Mouse (Mus musculus): ENCODE measurements around the gene Ica1. TPM values are rescaled to one million over a fixed set of nuclear protein-coding genes. Genes with fewer than 3 reads are reported as not detected.

Ica1 gene
- polyA plus RNA-seq, 1 experiment from 2014 or later: 8.8 TPM

GRCm38 (mm10) chr6:8711246-8711645 lies 67.0 kb downstream of the Ica1 start:
- H3K4me2 ChIP-seq: no peak overlapping the region
- H3K27me3 ChIP-seq (replicated peaks): no peaks in the 10 kb centered on the region
- ATAC-seq: no peak
- WGBS (ENCODE audit: insufficient replicate concordance): 75% methylated on average over 5 of the region's 5 CpGs
- H3K9me3 ChIP-seq (replicated peaks): no peaks in the 10 kb centered on the region
- no peak overlapping the region for H3K27ac ChIP-seq
- H3K36me3 ChIP-seq: no peaks in the 10 kb centered on the region
- no peak overlapping the region for H3K9ac ChIP-seq
- no peak overlapping the region for H3K4me3 ChIP-seq
- H3K4me1 ChIP-seq: no peaks in the 10 kb centered on the region

DNA sequence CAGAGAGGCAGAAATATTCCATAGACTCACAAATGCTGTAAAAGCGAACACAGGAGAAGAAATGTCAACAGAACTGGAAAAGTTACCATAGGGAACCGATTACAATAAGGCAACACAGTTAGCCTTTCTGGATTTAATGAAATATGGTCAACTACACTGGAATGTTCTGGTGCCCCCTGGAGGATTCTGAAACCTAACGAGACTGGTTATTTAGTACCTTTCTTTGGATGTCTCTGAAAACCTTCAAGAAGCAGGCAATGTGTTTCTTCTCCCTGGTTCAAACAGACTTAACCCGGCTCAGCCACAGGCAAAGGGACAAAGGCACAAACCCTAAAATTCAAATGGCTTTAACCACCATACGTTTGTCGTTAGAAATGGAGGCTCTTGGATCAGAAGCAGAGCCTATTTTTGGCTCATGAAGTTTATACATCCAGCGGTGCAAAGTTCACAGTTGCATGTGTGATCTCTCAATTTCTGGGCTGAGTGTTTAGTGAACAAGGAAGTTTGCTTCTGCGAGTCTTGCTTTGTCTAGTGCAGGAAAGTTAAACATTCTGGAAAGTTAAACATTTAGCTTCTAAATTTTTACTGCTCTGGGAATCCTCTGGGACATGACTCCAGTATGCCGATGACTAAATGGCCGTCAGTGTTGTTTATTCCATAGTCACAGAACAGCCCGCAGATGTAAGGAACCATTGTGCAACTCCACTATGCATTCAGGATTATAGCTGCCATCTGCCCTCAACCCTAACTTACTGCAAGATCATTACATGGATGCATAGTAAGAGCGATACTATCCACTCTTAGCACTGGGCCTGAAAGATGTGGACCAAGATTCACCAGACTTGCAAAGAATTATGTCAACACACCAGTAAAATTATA lies 83.4 kb downstream of the Ica1 start:
- H3K4me3 ChIP-seq: no peak overlapping the region
- H3K9ac ChIP-seq: no peak overlapping the region
- H3K9me3 ChIP-seq (replicated peaks): no peaks in the 10 kb centered on the region
- WGBS (ENCODE audit: insufficient replicate concordance): 73% methylated on average over 12 of the region's 12 CpGs
- no peaks in the 10 kb centered on the region for H3K4me1 ChIP-seq
- no peaks in the 10 kb centered on the region for H3K36me3 ChIP-seq
- ATAC-seq: no peak
- H3K27me3 ChIP-seq (replicated peaks): no peaks in the 10 kb centered on the region
- H3K27ac ChIP-seq: no peak overlapping the region
- no peak overlapping the region for H3K4me2 ChIP-seq

GRCm38 (mm10) chr6:8693926-8694635 lies 84.2 kb downstream of the Ica1 start:
- WGBS (ENCODE audit: insufficient replicate concordance): 65% methylated on average over 10 of the region's 10 CpGs
- no peaks in the 10 kb centered on the region for H3K9me3 ChIP-seq (replicated peaks)
- H3K36me3 ChIP-seq: no peaks in the 10 kb centered on the region
- ATAC-seq: no peak
- no peak overlapping the region for H3K9ac ChIP-seq
- no peaks in the 10 kb centered on the region for H3K4me1 ChIP-seq
- H3K4me2 ChIP-seq: no peak overlapping the region
- H3K27me3 ChIP-seq (replicated peaks): no peaks in the 10 kb centered on the region
- H3K4me3 ChIP-seq: no peak overlapping the region
- no peak overlapping the region for H3K27ac ChIP-seq

DNA sequence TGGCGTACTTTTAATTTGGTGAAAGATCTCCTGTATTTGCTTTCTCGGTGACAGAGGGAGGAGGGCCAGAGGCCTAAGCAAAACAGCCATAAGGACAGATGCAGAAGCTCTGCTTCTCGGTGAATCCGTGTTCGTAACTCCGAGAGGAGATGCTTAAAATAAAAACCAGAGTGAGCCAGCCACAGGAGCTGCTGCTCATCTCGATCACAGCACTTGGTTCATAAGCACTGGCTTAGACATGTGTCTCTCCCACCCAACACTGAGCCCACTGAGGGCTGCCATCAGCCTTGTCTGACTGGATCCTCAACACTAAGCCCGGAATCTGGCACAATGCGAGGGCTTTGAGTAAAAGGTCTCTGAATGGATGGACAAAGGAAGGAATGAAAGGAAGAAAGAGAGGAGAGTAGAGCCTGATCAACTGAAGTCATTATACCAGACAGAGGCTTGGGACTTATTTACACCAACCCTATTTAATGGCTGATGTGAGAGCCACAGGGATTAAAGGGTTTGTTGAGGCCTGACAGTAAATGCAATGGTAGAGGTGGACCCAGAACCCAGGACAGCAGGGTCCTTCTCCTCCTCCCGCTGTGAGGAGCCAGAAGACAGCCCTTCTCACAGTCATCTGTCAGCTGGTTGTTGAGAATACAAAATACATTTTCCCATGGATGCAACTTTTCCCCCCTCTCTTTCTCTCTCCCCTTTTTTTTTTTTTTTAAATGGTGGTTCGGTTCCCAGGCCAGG lies 85.0 kb downstream of the Ica1 start:
- 71% methylated on average over 11 of the region's 11 CpGs for WGBS (ENCODE audit: insufficient replicate concordance)

DNA sequence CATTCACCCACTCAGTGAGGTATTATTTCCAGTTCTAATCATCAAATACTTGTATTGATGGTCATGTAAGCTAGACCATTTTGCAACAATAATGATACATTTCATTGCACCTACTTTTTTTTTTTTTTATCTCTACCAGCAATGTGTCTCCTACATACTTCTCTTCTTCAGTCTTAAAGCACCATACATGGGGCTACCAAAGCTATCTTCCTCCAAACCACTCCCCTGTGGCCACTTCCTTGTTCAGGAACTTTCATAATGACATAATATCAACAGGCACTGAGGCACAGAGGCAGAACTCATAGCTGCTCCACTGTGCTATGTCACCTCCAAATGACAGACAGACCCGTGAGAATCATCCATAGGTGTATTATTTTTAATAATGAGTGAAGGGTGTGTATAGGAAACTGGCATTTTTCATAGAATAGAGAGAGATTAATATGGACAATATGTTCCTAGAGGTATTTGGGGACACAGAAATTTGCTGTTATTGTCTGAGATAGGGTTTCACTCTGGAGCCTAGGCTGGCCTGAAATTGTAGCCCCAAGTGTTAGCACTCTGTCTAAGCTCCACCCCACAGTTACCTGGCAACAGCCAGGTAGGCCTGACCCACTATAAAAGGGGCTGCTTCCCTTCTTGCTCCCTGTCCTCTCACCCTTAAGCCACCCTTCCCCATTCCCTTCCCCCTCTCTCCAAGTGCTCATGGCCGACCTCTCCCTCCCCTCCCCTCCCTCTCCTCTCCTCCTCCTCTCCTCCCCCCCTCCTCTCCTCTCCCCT lies 86.9 kb downstream of the Ica1 start:
- no peak overlapping the region for H3K9ac ChIP-seq
- H3K4me1 ChIP-seq: no peaks in the 10 kb centered on the region
- H3K27me3 ChIP-seq (replicated peaks): no peaks in the 10 kb centered on the region
- H3K4me3 ChIP-seq: no peak overlapping the region
- no peaks in the 10 kb centered on the region for H3K36me3 ChIP-seq
- WGBS (ENCODE audit: insufficient replicate concordance): 44% methylated on average over 2 of the region's 2 CpGs
- H3K9me3 ChIP-seq (replicated peaks): no peaks in the 10 kb centered on the region
- no peak overlapping the region for H3K4me2 ChIP-seq
- no peak overlapping the region for H3K27ac ChIP-seq
- ATAC-seq: no peak

More for the DNA sequence above, 85.0 kb downstream of the Ica1 start:
- Histone ChIP-seq H3K9ac (no peak overlapping the region), H3K27me3 (replicated peaks) (no peaks in the 10 kb centered on the region), H3K4me1 (no peaks in the 10 kb centered on the region), H3K36me3 (no peaks in the 10 kb centered on the region), H3K9me3 (replicated peaks) (no peaks in the 10 kb centered on the region), H3K4me2 (no peak overlapping the region), H3K27ac (no peak overlapping the region), H3K4me3 (no peak overlapping the region)
- ATAC-seq: no peak

DNA sequence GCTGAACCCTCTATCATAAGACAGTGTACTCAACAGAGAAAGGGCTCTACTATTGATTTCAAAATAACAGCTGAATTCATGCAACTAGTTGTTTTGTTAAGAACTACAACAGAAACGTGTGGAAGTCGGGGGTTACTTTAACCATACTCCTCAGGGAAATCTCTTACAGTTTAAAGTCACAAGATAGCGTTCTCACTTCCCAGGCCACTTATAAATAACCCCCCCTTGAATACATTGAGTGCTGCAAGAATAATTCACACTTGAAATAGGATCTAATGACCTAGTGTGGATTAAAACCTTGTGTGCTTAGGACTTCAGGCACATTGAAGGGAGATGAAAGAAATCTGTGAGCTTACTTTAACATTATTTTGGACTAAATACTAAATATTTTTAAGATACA lies 87.8 kb downstream of the Ica1 start:
- no peak overlapping the region for H3K9ac ChIP-seq
- no peaks in the 10 kb centered on the region for H3K27me3 ChIP-seq (replicated peaks)
- H3K27ac ChIP-seq: no peak overlapping the region
- 58% methylated on average over 3 of the region's 3 CpGs for WGBS (ENCODE audit: insufficient replicate concordance)
- ATAC-seq: no peak
- no peaks in the 10 kb centered on the region for H3K9me3 ChIP-seq (replicated peaks)
- H3K4me3 ChIP-seq: no peak overlapping the region
- no peaks in the 10 kb centered on the region for H3K4me1 ChIP-seq
- H3K36me3 ChIP-seq: no peaks in the 10 kb centered on the region
- H3K4me2 ChIP-seq: no peak overlapping the region

- Histone ChIP-seq H3K4me2 (no peak overlapping the region), H3K27ac (no peak overlapping the region), H3K9me3 (replicated peaks) (no peaks in the 10 kb centered on the region), H3K27me3 (replicated peaks) (no peaks in the 10 kb centered on the region), H3K36me3 (no peaks in the 10 kb centered on the region), H3K9ac (no peak overlapping the region), H3K4me3 (no peak overlapping the region), H3K4me1 (no peaks in the 10 kb centered on the region)
- ATAC-seq: no peak
- WGBS (ENCODE audit: insufficient replicate concordance): 65% methylated on average over 14 of the region's 14 CpGs
These were observed 91.4 kb downstream of the Ica1 start for GRCm38 (mm10) chr6:8686678-8687580.

- WGBS (ENCODE audit: insufficient replicate concordance): 82% methylated on average over 10 of the region's 10 CpGs
- Histone ChIP-seq H3K36me3 (no peaks in the 10 kb centered on the region), H3K4me3 (no peak overlapping the region), H3K4me2 (no peak overlapping the region), H3K27ac (no peak overlapping the region), H3K9ac (no peak overlapping the region), H3K9me3 (replicated peaks) (no peaks in the 10 kb centered on the region), H3K27me3 (replicated peaks) (no peaks in the 10 kb centered on the region), H3K4me1 (no peaks in the 10 kb centered on the region)
- no peak for ATAC-seq
These were observed 94.9 kb downstream of the Ica1 start for GRCm38 (mm10) chr6:8683379-8683778.

- Histone ChIP-seq H3K27ac (no peak overlapping the region), H3K36me3 (no peaks in the 10 kb centered on the region), H3K9ac (no peak overlapping the region), H3K4me2 (no peak overlapping the region), H3K9me3 (replicated peaks) (no peaks in the 10 kb centered on the region), H3K4me3 (no peak overlapping the region), H3K4me1 (no peaks in the 10 kb centered on the region), H3K27me3 (replicated peaks) (no peaks in the 10 kb centered on the region)
- ATAC-seq: no peak
- WGBS (ENCODE audit: insufficient replicate concordance): 71% methylated on average over 8 of the region's 8 CpGs
These were observed 97.4 kb downstream of the Ica1 start for GRCm38 (mm10) chr6:8680931-8681330.

DNA sequence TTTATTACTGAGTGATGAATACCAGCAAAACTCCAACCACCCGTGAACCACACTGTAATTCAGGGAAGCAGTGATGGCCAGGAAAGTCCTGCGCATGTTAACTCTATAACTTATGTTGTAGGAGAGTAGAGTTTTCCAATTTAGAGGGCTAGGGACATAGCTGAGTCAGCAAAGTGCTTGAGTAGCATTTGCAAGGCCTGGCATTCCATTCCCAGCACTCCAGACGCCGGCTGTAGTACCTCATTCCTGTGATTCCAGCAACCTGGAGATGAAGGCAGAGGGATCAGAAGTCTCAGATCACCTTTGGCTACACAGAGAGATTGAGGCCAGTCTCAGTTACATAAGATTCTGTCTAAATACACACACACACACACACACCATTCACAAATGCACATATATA lies 105.3 kb downstream of the Ica1 start:
- Histone ChIP-seq H3K4me3 (no peak overlapping the region), H3K4me2 (no peak overlapping the region), H3K27me3 (replicated peaks) (no peaks in the 10 kb centered on the region), H3K4me1 (no peaks in the 10 kb centered on the region), H3K9ac (no peak overlapping the region), H3K27ac (no peak overlapping the region), H3K9me3 (replicated peaks) (no peaks in the 10 kb centered on the region), H3K36me3 (no peaks in the 10 kb centered on the region)
- no peak for ATAC-seq
- 72% methylated on average over 4 of the region's 4 CpGs for WGBS (ENCODE audit: insufficient replicate concordance)

DNA sequence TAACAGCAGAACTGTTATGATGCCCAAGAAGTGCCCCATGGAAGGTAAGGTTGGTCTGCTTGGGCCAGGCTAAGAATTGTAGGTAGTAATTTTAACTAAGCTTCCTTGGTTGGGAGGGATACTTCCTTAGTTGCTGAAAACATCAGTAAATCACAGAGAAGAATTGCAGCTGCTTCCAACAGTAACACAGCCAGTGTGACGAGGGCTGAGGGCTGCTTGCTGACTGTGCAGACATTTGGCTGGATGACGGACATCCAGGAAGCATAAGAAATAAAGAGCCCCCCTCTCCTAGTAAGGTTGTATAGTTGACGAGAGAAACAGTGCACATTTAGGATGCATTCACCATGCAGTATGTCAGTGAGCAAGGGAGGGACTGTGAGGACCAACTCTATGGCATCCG lies 108.9 kb downstream of the Ica1 start:
- Histone ChIP-seq H3K4me2 (no peak overlapping the region), H3K9me3 (replicated peaks) (no peaks in the 10 kb centered on the region), H3K36me3 (no peaks in the 10 kb centered on the region), H3K4me1 (no peaks in the 10 kb centered on the region), H3K9ac (no peak overlapping the region), H3K4me3 (no peak overlapping the region), H3K27ac (no peak overlapping the region), H3K27me3 (replicated peaks) (no peaks in the 10 kb centered on the region)
- no peak for ATAC-seq
- WGBS (ENCODE audit: insufficient replicate concordance): 66% methylated on average over 4 of the region's 4 CpGs

Measured in liver, embryonic 12.5 days (tissue).